Mouse (Mus musculus) liver, embryonic 14.5 days (tissue): ENCODE results near the gene Srxn1. TPM values are rescaled to one million over a fixed set of nuclear protein-coding genes. Genes with fewer than 3 reads are reported as not detected.

Source experiments
- ATAC-seq: fragments of 200-750 bp; cut with Nextera tagmentation; 2 replicates; pipeline ENCODE4 v1.8.0; 2017; ENCODE audit warnings: moderate number of reproducible peaks, mild to moderate bottlenecking, moderate library complexity; ENCODE audit not compliant: insufficient read depth
- DNase-seq, 3 experiments: peaks; one replicate each; pipeline ENCODE4 v3.0.0-alpha.2; 2012 to 2013; ENCODE audit warnings: low read depth in 3 of 3, low spot score in 3 of 3
- H3K27ac ChIP-seq: fragments of 300-500 bp; sonication (generic); 2 replicates; pipeline ENCODE4 v1.5.1; 2014; ENCODE audit warnings: moderate library complexity, mild to moderate bottlenecking, control low read depth, inconsistent platforms
- H3K27me3 ChIP-seq: fragments of 300-500 bp; sonication (generic); 2 replicates; pipeline ENCODE4 v1.6.1; 2014; ENCODE audit warnings: mild to moderate bottlenecking, low read length, moderate library complexity; ENCODE audit not compliant: control insufficient read depth, insufficient read depth
- H3K36me3 ChIP-seq: fragments of 300-500 bp; sonication (generic); replicated peaks from 2 replicates; pipeline ENCODE4 v1.6.1; 2014; ENCODE audit warnings: low read depth; ENCODE audit not compliant: control insufficient read depth, insufficient read depth
- H3K4me1 ChIP-seq, 2 experiments: fragments of 200-500 bp in 1 of 2; fragments of 300-500 bp in 1 of 2; sonication (generic) in 1 of 2; replicated peaks; 2 replicates each; pipeline ENCODE4 v1.6.1; 2012 to 2014; ENCODE audit warnings: antibody characterized with exemption in 1 of 2, inconsistent platforms in 1 of 2, low read length in 1 of 2; ENCODE audit not compliant: control insufficient read depth in 2 of 2, insufficient read depth in 2 of 2
- H3K4me2 ChIP-seq: fragments of 300-500 bp; sonication (generic); 2 replicates; pipeline ENCODE4 v1.6.1; 2014; ENCODE audit warnings: low read depth, mild to moderate bottlenecking, control low read depth, moderate library complexity
- H3K4me3 ChIP-seq, 2 experiments: fragments of 200-500 bp in 1 of 2; fragments of 300-500 bp in 1 of 2; sonication (generic) in 1 of 2; 2 replicates each; pipeline ENCODE4 v1.5.1; 2012 to 2014; ENCODE audit warnings: low read depth in 2 of 2, low read length in 2 of 2, mild to moderate bottlenecking in 2 of 2, control low read depth in 1 of 2, inconsistent platforms in 1 of 2, moderate library complexity in 1 of 2; ENCODE audit not compliant: insufficient read depth in 1 of 2
- H3K9ac ChIP-seq: fragments of 300-500 bp; sonication (generic); replicated peaks from 2 replicates; pipeline ENCODE4 v1.6.1; 2014; ENCODE audit warnings: mild to moderate bottlenecking, control low read depth, moderate library complexity
- H3K9me3 ChIP-seq: fragments of 300-500 bp; sonication (generic); 2 replicates; pipeline ENCODE4 v1.6.1; 2016; ENCODE audit warnings: low read length, mixed read lengths; ENCODE audit not compliant: control insufficient read depth
- CTCF ChIP-seq: IDR thresholded peaks from 2 replicates; pipeline ENCODE4 v1.5.1; 2016; ENCODE audit warnings: antibody characterized with exemption, low read depth, control low read depth
- EP300 ChIP-seq: IDR thresholded peaks from 2 replicates; pipeline ENCODE4 v1.6.1; 2016; ENCODE audit warnings: antibody characterized with exemption, low read depth
- WGBS: fragments of 180-500 bp; shearing (Covaris S2); extraction: QIAGEN DNeasy Blood & Tissue Kit; methylation state at CpG from one replicate; pipeline ENCODE4 v1.1.7; 2014; ENCODE audit not compliant: insufficient replicate concordance; 5-methylcytosine and 5-hydroxymethylcytosine counted together
- polyA plus RNA-seq, 2 experiments: library from polyadenylated mRNA; depleted of rRNA in 1 of 2; stranded (reverse) in 1 of 2; unstranded in 1 of 2; fragments of >200 nt; fragmentation: Nextera tagmentation in 1 of 2; extraction: Ambion mirVana in 1 of 2; gene quantifications; 2 replicates each; pipeline versions ENCODE4 v1.2.1 to v1.2.3; 2012 to 2014

The Srxn1 gene
- polyA plus RNA-seq, 2 experiments: 10.6 to 13.3 TPM

DNA sequence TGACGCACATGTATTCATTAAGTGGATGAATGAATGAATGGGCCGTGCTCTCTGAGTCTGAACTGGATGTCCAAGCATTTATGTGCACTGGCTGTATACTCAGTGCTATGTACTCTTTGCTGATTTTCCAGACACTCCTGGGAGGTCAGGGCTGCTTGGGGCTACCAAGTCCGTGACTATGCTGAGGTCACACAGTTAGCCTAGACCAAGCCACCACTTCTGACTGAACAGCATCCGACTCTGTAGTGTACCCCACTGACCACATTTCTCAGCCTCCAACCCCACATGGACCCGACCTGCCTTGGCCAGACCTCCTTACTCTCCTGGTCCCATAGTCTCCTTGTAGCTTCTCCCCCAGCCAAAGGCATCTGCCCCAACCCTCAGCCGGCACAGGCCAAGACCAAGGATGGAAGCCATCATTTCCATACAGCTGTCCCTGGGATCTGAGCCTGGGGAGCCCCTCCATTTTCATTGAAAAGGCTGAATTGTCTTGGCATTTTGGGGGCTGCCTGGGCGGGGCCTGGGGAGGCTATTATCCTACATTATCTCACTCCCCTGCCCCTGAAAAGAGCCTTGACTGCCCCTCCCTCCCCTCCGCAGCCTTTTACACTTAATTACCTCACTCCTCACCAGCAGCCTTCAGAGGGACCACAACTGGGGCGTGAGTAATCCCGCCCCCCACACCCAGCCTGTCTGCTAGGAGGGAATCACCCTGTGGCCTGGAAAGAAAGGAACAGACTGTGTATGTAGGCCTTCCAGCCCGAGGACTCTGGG is 36.5 kb upstream of the Srxn1 start:
- no peaks in the 10 kb centered on the region for H3K4me1 ChIP-seq
- no peaks in the 10 kb centered on the region for H3K9me3 ChIP-seq
- no peak for TF ChIP-seq EP300
- TF ChIP-seq CTCF: no peak
- no peak overlapping the region for H3K27ac ChIP-seq
- H3K4me2 ChIP-seq: no peak overlapping the region
- ATAC-seq (no peak), DNase-seq (no peak)
- no peaks in the 10 kb centered on the region for H3K36me3 ChIP-seq
- WGBS: 40% methylated on average over 11 of the region's 11 CpGs
- no peak overlapping the region for H3K9ac ChIP-seq
- H3K4me3 ChIP-seq: no peak overlapping the region
- H3K27me3 ChIP-seq: no peaks in the 10 kb centered on the region

DNA sequence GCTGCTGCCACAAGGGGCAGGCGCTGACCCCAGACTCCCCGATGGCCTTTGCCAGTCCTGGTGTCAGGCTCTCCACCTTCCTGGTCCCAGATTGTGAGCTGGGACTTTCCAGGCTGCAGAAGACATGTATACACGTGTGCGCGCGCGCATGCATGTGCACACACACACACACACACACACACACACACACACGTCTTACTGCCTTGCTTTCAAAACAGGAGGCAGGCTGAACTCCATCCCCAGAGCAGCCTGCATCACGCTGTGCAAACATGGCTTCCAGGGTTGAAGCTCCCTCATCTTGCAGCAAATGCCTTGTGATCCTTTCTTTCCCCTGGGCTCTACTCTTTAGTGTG is 35.9 kb upstream of the Srxn1 start:
- no peak for TF ChIP-seq CTCF
- no peak for TF ChIP-seq EP300
- WGBS: 67% methylated on average over 9 of the region's 9 CpGs
- Histone ChIP-seq H3K4me3 (no peak overlapping the region), H3K27ac (no peak overlapping the region), H3K4me2 (no peak overlapping the region), H3K9ac (no peak overlapping the region), H3K4me1 (no peaks in the 10 kb centered on the region), H3K27me3 (no peaks in the 10 kb centered on the region), H3K36me3 (no peaks in the 10 kb centered on the region), H3K9me3 (no peaks in the 10 kb centered on the region)
- ATAC-seq: no peak
- no peak for DNase-seq

DNA sequence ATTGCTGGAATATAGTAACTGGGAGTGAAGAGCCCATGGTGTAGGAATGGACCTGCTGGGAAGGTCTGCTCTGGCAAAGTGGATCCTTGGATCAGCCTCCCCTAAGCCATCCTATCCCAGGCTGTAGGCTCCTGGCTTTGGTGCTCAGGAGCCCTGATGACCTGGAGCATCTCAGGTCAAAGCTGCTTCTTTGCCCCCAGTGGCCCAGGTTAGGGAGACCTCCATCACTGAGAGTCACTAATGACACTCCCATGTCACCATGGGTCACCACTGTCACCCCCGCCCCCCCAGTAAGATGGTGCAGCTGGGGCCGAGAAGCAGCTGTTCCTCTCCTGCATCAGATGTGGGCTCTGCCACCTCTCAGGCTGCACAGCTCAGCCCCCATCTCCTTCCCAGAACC is 35.4 kb upstream of the Srxn1 start:
- Histone ChIP-seq H3K4me3 (no peak overlapping the region), H3K9me3 (no peaks in the 10 kb centered on the region), H3K27me3 (no peaks in the 10 kb centered on the region), H3K4me2 (no peak overlapping the region), H3K27ac (no peak overlapping the region), H3K36me3 (no peaks in the 10 kb centered on the region), H3K4me1 (no peaks in the 10 kb centered on the region), H3K9ac (no peak overlapping the region)
- DNase-seq (no peak), ATAC-seq (no peak)
- WGBS: 59% methylated on average over 2 of the region's 2 CpGs
- TF ChIP-seq EP300 (no peak), CTCF (no peak)

DNA sequence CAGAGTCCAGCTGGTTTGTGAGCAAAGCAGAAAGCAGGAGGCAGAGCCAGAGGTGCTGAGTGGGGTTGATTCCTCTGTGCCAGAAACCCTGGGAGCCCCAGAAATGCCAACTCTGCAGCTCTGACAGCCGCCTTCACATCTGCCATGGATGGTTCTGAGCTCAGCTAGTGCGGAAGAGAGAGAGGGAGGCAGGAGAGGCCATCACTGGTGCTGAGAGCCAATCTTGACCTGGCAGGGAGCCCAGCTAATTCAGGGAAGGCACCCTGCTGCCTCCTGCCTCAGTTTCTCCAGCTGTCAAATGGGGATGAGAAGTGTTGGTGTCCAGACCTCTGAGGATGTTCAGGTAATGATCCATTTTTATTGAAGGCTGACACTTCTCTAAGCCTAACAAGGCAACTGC is 30.8 kb upstream of the Srxn1 start:
- no peak overlapping the region for H3K9ac ChIP-seq
- TF ChIP-seq CTCF: no peak
- TF ChIP-seq EP300: no peak
- no peaks in the 10 kb centered on the region for H3K36me3 ChIP-seq
- peaks cover 2% of the 10 kb centered on the region for H3K27me3 ChIP-seq
- 51% methylated on average over 2 of the region's 2 CpGs for WGBS
- H3K9me3 ChIP-seq: no peaks in the 10 kb centered on the region
- DNase-seq (no peak), ATAC-seq (no peak)
- H3K4me1 ChIP-seq: no peaks in the 10 kb centered on the region
- H3K27ac ChIP-seq: no peak overlapping the region
- no peak overlapping the region for H3K4me3 ChIP-seq
- no peak overlapping the region for H3K4me2 ChIP-seq

DNA sequence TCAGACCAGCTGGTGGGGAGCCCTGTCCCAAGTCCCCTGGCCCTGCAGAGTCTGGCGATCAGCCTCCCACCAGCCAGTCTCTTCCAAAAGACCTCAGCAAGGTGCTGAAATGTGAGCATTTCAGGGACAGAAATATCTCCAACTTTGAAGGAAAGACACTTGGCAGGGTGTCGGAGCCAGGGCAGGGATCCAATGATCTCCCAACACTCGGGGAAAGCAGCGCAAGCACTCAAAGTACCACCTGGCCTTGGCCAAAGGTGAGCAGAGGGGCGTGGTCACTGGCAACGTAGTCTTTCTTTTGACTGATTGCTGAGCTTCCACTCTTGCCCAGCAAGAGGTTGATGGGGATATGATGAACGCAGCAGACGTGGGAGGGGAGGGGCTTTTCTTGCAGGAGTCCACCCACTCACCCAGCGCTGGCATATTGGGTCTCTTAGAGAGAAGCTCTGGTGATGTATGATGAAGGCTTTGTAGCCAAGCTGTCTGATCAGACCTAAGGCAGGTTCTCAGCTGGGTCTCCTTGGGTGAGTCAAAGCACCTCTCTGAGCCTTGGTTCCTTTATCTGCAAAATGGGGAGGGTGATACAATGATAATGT is 29.9 kb upstream of the Srxn1 start:
- Histone ChIP-seq H3K4me3 (no peak overlapping the region), H3K9me3 (no peaks in the 10 kb centered on the region), H3K4me2 (no peak overlapping the region), H3K4me1 (no peaks in the 10 kb centered on the region), H3K36me3 (no peaks in the 10 kb centered on the region), H3K27ac (no peak overlapping the region), H3K9ac (no peak overlapping the region), H3K27me3 (peaks cover 10% of the 10 kb centered on the region)
- no peak for ATAC-seq
- TF ChIP-seq CTCF (no peak), EP300 (no peak)
- WGBS: 41% methylated on average over 9 of the region's 9 CpGs
- no peak for DNase-seq
